Mouse (Mus musculus) liver, adult 2 months (tissue): Measurements from ENCODE around the gene Nacad.

Source experiments
- CTCF ChIP-seq: fragments of 200-500 bp; IDR thresholded peaks from 2 replicates; pipeline ENCODE4 v1.5.1; 2011; ENCODE audit warnings: low read depth, low read length, control low read depth
- POLR2A ChIP-seq: fragments of 200-500 bp; IDR thresholded peaks from 2 replicates; pipeline ENCODE4 v1.6.1; 2011; ENCODE audit warnings: low read length, control low read depth; ENCODE audit not compliant: insufficient read depth; ENCODE audit errors: extremely low read depth

GRCm38 (mm10) chr11:6605021-6605481, 802 bp downstream of the Nacad start:
- TF ChIP-seq CTCF (no peak), POLR2A (no peak)
